In genomic region chr10:79994397-79995115, GRCm38 (mm10) we compare ENCODE assay signal across 9 mouse cellular contexts. TPM values are rescaled to one million over a fixed set of nuclear protein-coding genes. Genes with fewer than 3 reads are reported as not detected.
DNase-seq lines count a peak whose midpoint lies in the region; ATAC-seq and TF ChIP-seq lines count a peak whose summit lies in the region.
"Had no signal": no experiment of that assay in that cellular context is flagged by ENCODE, and none has a peak within 500 bp of the region (broad histone marks: within the 10 kb centered on the region; RNA-seq: fewer than 3 reads in every experiment).

No protein-coding gene starts in this region.

- H3K27me3 ChIP-seq in heart, embryonic 13.5 days (replicated peaks): 0 out of 2 replicates have a peak, but pooled peaks cover 7% of the 10 kb centered on the region
- H3K27me3 ChIP-seq in midbrain, embryonic 10.5 days (ENCODE audit: low read depth, poor library complexity, severe bottlenecking): peaks cover 39% of the 10 kb centered on the region

- H3K4me3 ChIP-seq in heart, embryonic 13.5 days: no peak overlapping the region
- 0 out of 2 replicates have a peak overlapping the region, but pooled peaks have one; percentile 4 for H3K4me3 ChIP-seq in bone marrow macrophage, adult 2 months (ENCODE audit: insufficient read depth, low read length)
- no peak overlapping the region for H3K4me3 ChIP-seq in midbrain, embryonic 10.5 days
- H3K4me3 ChIP-seq: forebrain, embryonic 10.5 days had no signal

- H3K9me3 ChIP-seq in heart, embryonic 13.5 days: no peaks in the 10 kb centered on the region
- peaks cover 14% of the 10 kb centered on the region for H3K9me3 ChIP-seq in midbrain, embryonic 10.5 days (replicated peaks)

- peaks cover 53% of the 10 kb centered on the region for H3K36me3 ChIP-seq in heart, embryonic 13.5 days
- H3K36me3 ChIP-seq in midbrain, embryonic 10.5 days: peaks cover 29% of the 10 kb centered on the region; the same call in 1 of the 2 replicates

- peaks cover 30% of the 10 kb centered on the region for H3K4me1 ChIP-seq in heart, embryonic 13.5 days
- H3K4me1 ChIP-seq in bone marrow macrophage, adult 2 months (ENCODE audit: control insufficient read depth, insufficient read depth, low read length): peaks cover 22% of the 10 kb centered on the region
- peaks cover 38% of the 10 kb centered on the region for H3K4me1 ChIP-seq in midbrain, embryonic 10.5 days

- no peak overlapping the region for H3K27ac ChIP-seq in heart, embryonic 13.5 days (replicated peaks)
- H3K27ac ChIP-seq in bone marrow macrophage, adult 2 months (ENCODE audit: insufficient read depth, low read depth, low read length): peak overlapping the region; percentile 90
- no peak overlapping the region for H3K27ac ChIP-seq in midbrain, embryonic 10.5 days (replicated peaks)
- H3K27ac ChIP-seq: forebrain, embryonic 10.5 days had no signal

- no peak for DNase-seq in heart, postnatal 10 days
- DNase-seq in 416B (ENCODE audit: low read depth): peak; percentile 90
- peak; percentile 72 for DNase-seq in lung, postnatal 36 days
- no peak for DNase-seq in right cerebral cortex, postnatal 25 days
- no peak for DNase-seq in gastrocnemius, postnatal 10 days
- no peak for DNase-seq in midbrain, embryonic 10.5 days (ENCODE audit: low spot score)

- 74% methylated on average over 16 of the region's 16 CpGs for WGBS in heart, embryonic 13.5 days
- WGBS in midbrain, embryonic 10.5 days: 93% methylated on average over 16 of the region's 16 CpGs

- intact Hi-C loops in heart, postnatal 10 days (cut with DNase I): no loop called here

- peak overlapping the region; percentile 47; the same call in 1 of the 2 replicates for H3K9ac ChIP-seq in heart, embryonic 13.5 days

- TF ChIP-seq CTCF in bone marrow macrophage, adult 2 months (IDR thresholded peaks at IDR 0.05; ENCODE audit: low read depth, low read length): no peak

- H3K4me2 ChIP-seq in heart, embryonic 13.5 days: no peak overlapping the region

- TF ChIP-seq POLR2A in bone marrow macrophage, adult 2 months (IDR thresholded peaks at IDR 0.05; ENCODE audit: borderline replicate concordance, low read depth, low read length): 0 out of 2 replicates have a peak, but pooled peaks have one; percentile 36

- no peak for ATAC-seq in heart, embryonic 13.5 days (ENCODE audit: extremely low read depth, insufficient number of reproducible peaks, low FRiP score, low TSS enrichment)

RNA-seq across cellular contexts. Expression of gene Abca7, which starts 1.7 kb away (rescaled TPM):
- polyA plus RNA-seq in heart, embryonic 13.5 days (2015; fragmentation: Nextera tagmentation; extraction: Ambion mirVana): 2.2 and 2.6 TPM in 2 replicates
- total RNA-seq in heart, postnatal 10 days (2021): 1 to 10 TPM; 7.8 to 8.2 TPM
- 24.6 and 27.5 TPM in 2 replicates for polyA plus RNA-seq in bone marrow macrophage, adult 2 months (2012; ENCODE audit: insufficient read depth, insufficient read length, missing spikeins)
- total RNA-seq in gastrocnemius, postnatal 10 days (2021): 1 to 10 TPM; 3.2 to 4.2 TPM
- polyA plus RNA-seq in midbrain, embryonic 10.5 days (2016; fragmentation: Nextera tagmentation; extraction: Ambion mirVana): 3.2 and 4.8 TPM in 2 replicates

RNA-seq across cellular contexts. Expression of gene Cnn2, which starts 6.2 kb away (rescaled TPM):
- 264 and 271 TPM in 2 replicates for polyA plus RNA-seq in heart, embryonic 13.5 days (2015; fragmentation: Nextera tagmentation; extraction: Ambion mirVana)
- 10 to 100 TPM; 60.3 to 65.6 TPM for total RNA-seq in heart, postnatal 10 days (2021)
- 37.5 and 41.5 TPM in 2 replicates for polyA plus RNA-seq in bone marrow macrophage, adult 2 months (2012; ENCODE audit: insufficient read depth, insufficient read length, missing spikeins)
- 10 to 100 TPM; 26.1 to 38.6 TPM for total RNA-seq in gastrocnemius, postnatal 10 days (2021)
- 198 and 199 TPM in 2 replicates for polyA plus RNA-seq in midbrain, embryonic 10.5 days (2016; fragmentation: Nextera tagmentation; extraction: Ambion mirVana)

RNA-seq across cellular contexts. Expression of gene Tmem259, which starts 10.4 kb away (rescaled TPM):
- polyA plus RNA-seq in heart, embryonic 13.5 days (2015; fragmentation: Nextera tagmentation; extraction: Ambion mirVana): 10.6 and 12.8 TPM in 2 replicates
- total RNA-seq in heart, postnatal 10 days (2021): 100 to 1,000 TPM; 126 to 132 TPM
- 86.5 and 101 TPM in 2 replicates for polyA plus RNA-seq in bone marrow macrophage, adult 2 months (2012; ENCODE audit: insufficient read depth, insufficient read length, missing spikeins)
- 10 to 100 TPM; 85.5 to 90.8 TPM for total RNA-seq in gastrocnemius, postnatal 10 days (2021)
- 11.0 TPM in 2 replicates for polyA plus RNA-seq in midbrain, embryonic 10.5 days (2016; fragmentation: Nextera tagmentation; extraction: Ambion mirVana)

RNA-seq across cellular contexts. Expression of gene Arhgap45, which starts 21.9 kb away (rescaled TPM):
- polyA plus RNA-seq in heart, embryonic 13.5 days (2015; fragmentation: Nextera tagmentation; extraction: Ambion mirVana): 5.5 and 6.5 TPM in 2 replicates
- 1 to 10 TPM; 5.0 to 6.1 TPM for total RNA-seq in heart, postnatal 10 days (2021)
- 218 TPM in 2 replicates for polyA plus RNA-seq in bone marrow macrophage, adult 2 months (2012; ENCODE audit: insufficient read depth, insufficient read length, missing spikeins)
- 1 to 10 TPM; 2.0 to 3.5 TPM for total RNA-seq in gastrocnemius, postnatal 10 days (2021)
- 7.9 and 8.0 TPM in 2 replicates for polyA plus RNA-seq in midbrain, embryonic 10.5 days (2016; fragmentation: Nextera tagmentation; extraction: Ambion mirVana)

RNA-seq across cellular contexts. Expression of gene Grin3b, which starts 24.0 kb away (rescaled TPM):
- 0.09 and 0.11 TPM in 2 replicates for polyA plus RNA-seq in heart, embryonic 13.5 days (2015; fragmentation: Nextera tagmentation; extraction: Ambion mirVana)
- not detected for total RNA-seq in heart, postnatal 10 days (2021)
- 0.65 and 0.91 TPM in 2 replicates for polyA plus RNA-seq in bone marrow macrophage, adult 2 months (2012; ENCODE audit: insufficient read depth, insufficient read length, missing spikeins)
- under 1 TPM; 0.14 to 0.38 TPM for total RNA-seq in gastrocnemius, postnatal 10 days (2021)
- 0.25 and 0.30 TPM in 2 replicates for polyA plus RNA-seq in midbrain, embryonic 10.5 days (2016; fragmentation: Nextera tagmentation; extraction: Ambion mirVana)

Comparison
In these comparisons a context has a peak if more than half of its experiments do, and no peak if none do; other contexts are left out.
1. DNase-seq: peak in 416B (single experiment) and lung, postnatal 36 days (single experiment); none in heart, postnatal 10 days (0 of 2), right cerebral cortex, postnatal 25 days (single experiment), gastrocnemius, postnatal 10 days (single experiment) and midbrain, embryonic 10.5 days (single experiment).